Mouse (Mus musculus) layer of hippocampus, adult 8-10 months (tissue): ENCODE results near the gene Trim52. TPM values are rescaled to one million over a fixed set of nuclear protein-coding genes. Genes with fewer than 3 reads are reported as not detected.
"Not testable (repeated sequence)": the region's sequence is repeated elsewhere in the genome, so short reads cannot be mapped to it uniquely, and the experiment has no call there.

Source experiments
- DNase-seq, 2 experiments: peaks; one replicate each; pipeline ENCODE4 v3.0.0; 2022; ENCODE audit warnings: low spot score in 2 of 2
- total RNA-seq, 4 experiments: library from RNA; stranded (reverse); gene quantifications; 2 replicates each; pipeline ENCODE4 v1.2.4; 2022

The Trim52 gene
- total RNA-seq, result not detected

GRCm38 (mm10) chr14:106105980-106106379 lies at the start of gene Trim52:
Trim52 (plus strand) TSS chr14:106106198.
- no peak for DNase-seq

DNA sequence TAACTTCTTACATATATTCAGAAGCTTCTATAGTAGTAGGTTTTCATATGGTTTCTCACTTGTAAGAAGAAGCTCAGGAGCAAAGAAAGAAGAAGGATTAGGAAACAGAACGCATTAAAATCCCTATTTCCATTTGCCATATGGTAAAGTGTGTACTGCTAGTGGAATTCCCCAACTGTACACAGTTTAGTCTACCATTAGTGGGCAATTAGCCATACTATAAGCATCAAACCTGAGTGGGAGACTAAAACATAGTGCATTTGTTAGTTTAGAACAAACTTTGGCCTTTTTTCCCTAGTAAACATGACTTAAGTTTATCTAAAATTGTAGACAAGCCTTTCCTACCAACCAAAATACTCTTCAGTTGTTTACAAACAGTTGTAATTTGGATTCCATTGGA lies 33.4 kb upstream of the Trim52 start:
- no peak for DNase-seq

DNA sequence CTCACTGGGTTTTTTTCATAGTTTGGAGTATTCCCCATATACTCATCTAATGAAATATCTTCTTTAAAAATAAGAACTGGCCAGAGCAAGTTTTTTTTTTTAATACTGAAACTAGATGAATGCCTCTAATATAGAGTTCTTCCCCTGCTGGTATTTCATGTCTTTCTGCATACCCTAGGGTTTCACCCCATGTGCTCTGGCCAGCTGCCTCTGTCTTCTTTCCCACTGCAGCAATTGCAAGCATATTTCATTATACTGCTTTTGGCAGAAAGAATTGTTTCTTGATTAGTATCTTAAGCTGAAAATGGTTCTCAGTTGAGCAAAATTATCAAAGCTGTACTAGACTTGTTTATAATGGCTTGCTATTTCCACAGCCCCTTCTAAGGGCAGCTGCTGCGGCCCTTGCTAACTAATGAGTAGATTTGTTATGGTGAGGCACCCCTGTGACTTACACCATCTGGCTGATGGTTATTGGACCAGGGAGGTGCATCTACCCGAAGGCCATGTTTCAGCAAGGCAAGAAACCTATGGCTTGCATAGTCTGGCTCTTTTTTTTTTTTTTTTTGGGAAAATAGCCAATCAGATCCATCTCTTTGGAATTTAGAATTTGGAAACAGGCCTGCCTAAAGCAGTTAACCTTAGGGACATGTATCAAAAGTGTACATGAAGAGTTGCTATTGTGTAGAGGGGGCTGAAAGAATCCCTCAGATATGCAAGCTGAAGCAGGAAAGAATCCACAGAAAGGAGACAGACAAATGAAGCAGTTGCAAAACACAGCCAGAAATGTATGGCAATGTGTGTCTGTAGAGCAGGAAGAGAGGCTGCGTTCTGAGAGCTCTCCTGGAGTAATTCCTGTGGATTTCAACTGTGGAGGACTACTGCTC lies 30.6 kb upstream of the Trim52 start:
- DNase-seq, result no peak

GRCm38 (mm10) chr14:106088480-106089037 lies 17.4 kb upstream of the Trim52 start:
- DNase-seq, result no peak

- DNase-seq, result peak in 1 of 2 experiments; percentile 16
Measured at GRCm38 (mm10) chr14:106096816-106097215, 9.2 kb upstream of the Trim52 start.

DNA sequence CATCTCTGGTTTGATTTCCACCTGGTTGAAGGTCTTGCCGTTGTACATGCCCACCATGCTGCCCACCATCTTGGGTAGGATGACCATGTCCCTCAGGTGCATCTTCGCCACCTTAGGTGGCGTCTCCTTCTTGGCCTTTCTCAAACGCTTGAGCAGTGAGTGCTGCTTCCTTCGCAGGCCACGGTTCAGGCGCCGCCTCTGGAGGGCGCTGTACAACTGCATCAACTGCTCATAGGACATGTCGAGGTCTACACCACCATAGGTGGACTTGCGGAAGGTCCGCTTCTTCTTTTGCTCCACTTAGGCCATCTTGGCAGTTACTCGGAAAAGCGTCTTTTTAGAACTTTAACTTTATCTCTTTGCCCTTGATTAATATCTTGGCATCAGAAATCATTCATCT lies 5.1 kb upstream of the Trim52 start:
- DNase-seq, result no peak

DNA sequence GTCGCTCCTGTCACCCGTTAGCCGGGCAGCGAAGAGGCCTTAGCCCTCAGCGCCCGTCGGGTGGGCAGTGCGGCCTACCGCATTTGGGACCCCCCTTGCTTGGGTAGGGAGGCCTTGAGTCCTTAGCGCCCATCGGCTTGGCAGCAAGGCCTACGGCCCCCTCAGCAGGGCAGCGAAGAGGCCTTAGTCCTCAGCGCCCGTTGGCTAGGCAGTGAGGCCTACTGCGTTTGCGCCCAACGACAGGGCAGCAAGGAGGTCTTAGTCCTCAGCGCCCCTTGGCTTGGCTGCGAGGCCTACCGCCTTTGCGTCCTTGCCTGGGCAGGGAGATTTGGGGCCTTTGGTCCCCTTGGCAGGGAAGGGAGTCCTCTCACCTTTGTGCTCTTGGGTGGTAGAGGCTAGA lies 427 bp downstream of the Trim52 start:
- DNase-seq, result no peak

- DNase-seq, result no peak
Measured at GRCm38 (mm10) chr14:106119371-106119770, 13.4 kb downstream of the Trim52 start.

DNA sequence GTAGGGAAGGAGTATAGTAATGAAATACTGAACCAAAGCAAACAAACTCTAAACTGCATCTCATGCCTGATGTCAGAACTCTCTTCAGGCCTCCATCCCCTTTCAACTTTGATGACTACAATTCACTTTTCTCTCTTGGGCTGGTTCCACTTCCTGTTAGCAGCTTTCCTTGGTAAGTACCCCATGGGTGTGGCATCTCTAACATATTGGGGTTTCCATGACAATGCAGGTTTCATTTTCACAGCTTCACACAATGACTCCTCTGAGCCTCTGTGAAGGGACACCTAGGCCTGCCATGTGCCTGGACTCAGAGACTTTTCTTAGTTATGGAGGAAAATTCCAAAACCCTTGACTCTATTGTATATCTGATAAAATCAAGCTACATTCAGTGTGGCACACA lies 30.3 kb downstream of the Trim52 start:
- no peak for DNase-seq

DNA sequence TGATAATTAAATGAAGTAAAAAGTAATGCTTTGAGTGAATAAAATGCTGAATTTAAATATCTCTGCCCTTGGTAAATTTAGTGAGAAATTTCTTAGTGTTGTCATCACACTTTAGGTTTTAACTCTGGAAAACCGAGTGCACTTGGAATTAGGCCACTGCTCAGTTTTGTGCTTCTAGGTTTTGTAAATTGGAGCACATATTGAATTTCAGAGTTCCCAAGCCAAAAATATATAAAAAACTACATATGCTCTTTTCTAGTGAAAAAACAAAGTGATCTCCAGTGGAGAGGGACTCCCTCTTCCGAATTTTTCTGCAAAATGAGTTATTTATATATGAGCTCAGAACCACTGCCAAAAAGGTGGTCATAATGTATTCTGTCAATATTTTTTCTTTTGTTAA lies 45.2 kb downstream of the Trim52 start:
- no peak for DNase-seq

GRCm38 (mm10) chr14:106154879-106155576 lies 49.0 kb downstream of the Trim52 start:
- no peak for DNase-seq

GRCm38 (mm10) chr14:106156533-106156932 lies 50.5 kb downstream of the Trim52 start:
- DNase-seq, result no peak

- DNase-seq, result no peak
Measured at GRCm38 (mm10) chr14:106162331-106162730, 56.3 kb downstream of the Trim52 start.

DNA sequence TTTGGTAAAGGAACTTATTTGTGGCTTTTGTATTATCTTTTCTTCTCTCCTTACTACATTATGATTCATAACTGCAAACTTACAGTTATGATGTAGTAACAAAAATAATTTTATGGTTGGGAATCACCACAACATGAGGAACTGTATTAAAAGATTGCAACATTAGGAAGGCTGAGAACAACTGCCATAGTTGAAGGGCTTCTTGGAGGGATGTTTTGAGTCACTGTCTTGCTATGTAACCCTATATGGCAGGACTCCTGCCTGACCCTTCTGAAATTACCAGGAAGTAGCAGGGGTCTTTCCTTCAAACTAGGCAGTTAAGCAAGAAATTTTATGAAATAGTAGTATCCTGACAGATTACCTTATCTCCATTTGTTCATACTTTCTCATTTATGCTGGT lies 57.2 kb downstream of the Trim52 start:
- no peak for DNase-seq

DNA sequence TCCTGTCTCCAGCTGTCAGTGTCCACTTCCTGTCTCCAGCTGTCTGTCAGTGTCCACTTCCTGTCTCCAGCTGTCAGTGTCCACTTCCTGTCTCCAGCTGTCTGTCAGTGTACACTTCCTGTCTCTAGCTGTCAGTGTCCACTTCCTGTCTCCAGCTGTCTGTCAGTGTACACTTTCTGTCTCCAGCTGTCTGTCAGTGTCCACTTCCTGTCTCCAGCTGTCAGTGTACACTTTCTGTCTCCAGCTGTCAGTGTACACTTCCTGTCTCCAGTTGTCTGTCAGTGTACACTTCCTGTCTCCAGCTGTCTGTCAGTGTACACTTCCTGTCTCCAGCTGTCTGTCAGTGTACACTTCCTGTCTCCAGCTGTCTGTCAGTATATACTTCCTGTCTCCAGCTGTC lies 57.9 kb downstream of the Trim52 start:
- DNase-seq, result not testable (repeated sequence)

- DNase-seq, result peak; percentile 21 to 24
Measured at GRCm38 (mm10) chr14:106176879-106177278, 70.9 kb downstream of the Trim52 start.

DNA sequence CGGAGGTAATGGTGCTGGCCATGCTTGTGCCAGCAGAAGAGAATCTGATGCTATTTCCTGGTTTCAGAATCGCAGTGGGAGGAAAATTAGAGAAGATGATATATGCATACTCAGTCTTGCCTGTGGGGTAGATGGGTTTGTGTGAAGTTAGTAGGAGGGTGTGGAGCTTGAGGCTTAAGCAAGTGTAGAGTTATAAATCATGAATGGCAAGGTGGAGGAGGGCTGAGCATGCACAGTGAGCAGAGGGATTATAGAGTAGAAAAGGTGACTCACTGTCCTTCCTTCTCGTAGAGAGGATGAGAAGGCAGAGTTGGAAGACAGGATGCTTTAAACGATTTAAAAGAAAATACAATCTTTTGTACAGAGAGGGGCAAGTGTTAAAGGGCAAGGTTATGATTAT lies 72.2 kb downstream of the Trim52 start:
- no peak for DNase-seq

- no peak for DNase-seq
Measured at GRCm38 (mm10) chr14:106179102-106179727, 73.2 kb downstream of the Trim52 start.

DNA sequence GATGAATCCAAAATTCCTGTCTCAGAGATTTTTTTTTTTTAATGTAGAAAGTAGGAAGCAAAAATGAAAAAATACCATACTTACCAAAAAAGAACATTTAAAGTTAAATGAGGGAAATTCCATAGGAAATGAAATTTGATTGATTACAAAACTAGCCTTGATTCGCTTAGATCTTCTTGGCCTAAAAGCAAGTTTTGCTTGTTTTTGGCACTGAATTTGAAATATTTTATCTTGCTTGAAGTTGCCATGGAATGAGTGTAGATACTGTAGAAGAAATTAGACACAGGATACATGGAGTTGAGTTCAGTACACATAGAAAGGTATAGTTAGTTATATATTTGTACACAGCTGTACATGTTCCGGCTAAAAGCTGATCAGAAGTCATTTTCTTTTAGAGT lies 73.7 kb downstream of the Trim52 start:
- no peak for DNase-seq

- no peak for DNase-seq
Measured at GRCm38 (mm10) chr14:106180616-106181015, 74.6 kb downstream of the Trim52 start.

DNA sequence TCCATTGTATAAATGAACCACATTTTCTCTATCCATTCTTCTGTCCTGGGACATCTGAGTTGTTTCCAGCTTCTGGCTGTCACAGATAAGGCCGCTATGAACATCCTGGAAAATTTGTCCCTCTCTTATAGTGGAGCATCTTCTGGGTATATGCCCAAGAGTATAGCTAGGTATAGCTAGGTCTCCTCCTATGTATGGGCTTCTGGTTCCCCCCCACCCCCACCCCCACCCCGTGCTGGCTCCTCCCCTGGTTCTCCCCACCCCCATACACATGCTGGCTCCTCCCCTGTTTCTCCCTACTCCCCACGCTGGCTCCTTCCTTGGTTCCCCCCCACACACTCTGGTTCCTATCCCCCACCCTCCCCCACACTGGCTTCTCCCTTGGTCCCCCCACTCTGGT lies 78.0 kb downstream of the Trim52 start:
- DNase-seq, result no peak
